Mouse (Mus musculus) lung, postnatal 4 days (tissue): ENCODE data around the gene Exoc8.
A peak's percentile ranks its signal among the peaks of the same experiment; 100 is the strongest.

Experiments
- DNase-seq, 2 experiments: peaks; one replicate each; pipeline ENCODE4 v3.0.0; 2021

Gene Exoc8

DNA sequence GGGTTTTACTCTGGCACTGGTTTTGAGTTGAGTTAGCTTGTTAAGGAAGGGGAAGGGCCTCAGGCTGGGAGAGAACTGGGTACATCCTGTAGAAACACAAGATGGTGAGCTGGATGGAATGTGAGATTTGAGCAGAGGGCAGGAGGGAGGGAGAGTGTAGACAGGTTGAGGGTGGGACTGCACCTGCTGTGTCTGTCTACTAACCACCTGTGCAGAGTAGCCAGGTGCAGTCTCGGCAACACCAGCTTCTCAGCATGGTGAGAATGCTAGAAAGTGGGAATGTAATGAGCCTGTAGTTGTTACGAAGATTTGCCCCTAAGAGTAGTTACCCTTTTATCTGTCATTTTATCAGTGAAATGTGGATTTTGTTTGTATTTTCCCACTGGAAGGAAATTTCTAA is 8.0 kb upstream of the Exoc8 start:
- DNase-seq, result no peak

GRCm38 (mm10) chr8:124903198-124903597 is 5.7 kb upstream of the Exoc8 start:
- no peak for DNase-seq

- DNase-seq, result no peak
Measured at GRCm38 (mm10) chr8:124898251-124898905, 873 bp upstream of the Exoc8 start.

DNA sequence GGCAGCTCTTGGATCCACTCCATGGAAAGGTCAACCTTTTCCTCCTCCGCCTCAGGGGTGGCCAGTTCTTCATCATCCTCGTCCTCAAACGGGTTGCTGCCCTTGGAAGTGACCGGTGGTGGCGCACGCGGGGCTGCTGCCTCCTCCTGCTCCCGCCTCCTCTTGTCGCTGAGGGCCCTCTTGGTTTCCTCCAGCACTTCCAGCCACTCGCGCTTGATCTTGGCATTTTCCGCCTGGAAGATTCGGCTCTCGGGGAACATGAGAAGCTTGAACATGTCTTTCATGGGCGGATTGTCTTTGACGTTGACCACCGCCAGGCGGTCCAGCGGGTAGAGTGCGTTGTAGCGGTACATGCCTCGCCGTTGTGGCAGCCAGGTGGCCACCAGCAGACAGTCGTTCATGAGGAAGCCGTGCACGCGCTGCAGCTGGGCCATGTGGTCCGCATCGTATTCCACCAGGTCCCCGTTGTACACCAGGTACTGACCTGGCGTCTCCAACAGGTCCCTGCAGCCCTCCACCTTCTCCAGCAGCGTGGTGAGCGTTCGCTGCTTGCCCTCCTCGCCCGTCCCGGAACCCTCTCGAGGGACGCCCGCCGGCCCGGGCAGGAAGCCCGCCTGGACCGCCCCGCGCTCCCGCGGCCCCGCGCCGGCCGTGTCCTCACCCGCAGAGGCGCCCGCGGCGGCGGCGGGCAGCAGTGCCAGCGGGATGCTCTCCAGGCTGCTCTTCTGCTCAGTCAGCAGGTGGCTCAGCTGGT is 696 bp downstream of the Exoc8 start:
- DNase-seq, result peak; percentile 89 to 92

DNA sequence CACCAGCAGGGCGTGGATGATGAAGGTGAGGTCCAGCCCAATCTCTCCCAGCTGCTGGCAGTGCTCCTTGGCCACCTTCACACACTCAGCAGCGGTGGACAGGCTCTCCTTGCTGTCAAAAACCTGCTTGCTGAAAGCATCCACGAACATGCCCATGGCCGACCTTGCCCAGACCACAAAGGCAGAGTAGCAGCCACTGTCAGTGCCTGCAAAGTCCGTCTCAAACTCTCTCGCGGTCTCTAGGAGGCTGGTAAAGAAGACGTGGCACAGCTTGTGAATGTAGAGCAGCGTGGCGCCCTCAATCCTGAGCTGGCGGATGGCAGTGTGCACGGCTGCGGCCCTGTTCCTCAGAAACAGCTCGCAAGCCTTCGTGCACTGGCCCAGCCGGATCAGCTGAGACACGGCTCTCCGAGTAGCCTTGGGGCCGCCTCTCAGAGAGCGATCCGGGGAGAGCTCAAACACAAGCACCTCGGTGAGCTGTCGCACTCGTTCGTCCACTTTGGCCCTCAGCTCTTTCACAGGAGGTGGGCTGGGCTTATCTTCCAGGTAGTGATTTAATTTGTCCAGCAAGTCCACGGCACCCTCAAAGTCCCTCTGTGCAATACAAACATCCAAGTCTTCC is 1.4 kb downstream of the Exoc8 start:
- no peak for DNase-seq

DNA sequence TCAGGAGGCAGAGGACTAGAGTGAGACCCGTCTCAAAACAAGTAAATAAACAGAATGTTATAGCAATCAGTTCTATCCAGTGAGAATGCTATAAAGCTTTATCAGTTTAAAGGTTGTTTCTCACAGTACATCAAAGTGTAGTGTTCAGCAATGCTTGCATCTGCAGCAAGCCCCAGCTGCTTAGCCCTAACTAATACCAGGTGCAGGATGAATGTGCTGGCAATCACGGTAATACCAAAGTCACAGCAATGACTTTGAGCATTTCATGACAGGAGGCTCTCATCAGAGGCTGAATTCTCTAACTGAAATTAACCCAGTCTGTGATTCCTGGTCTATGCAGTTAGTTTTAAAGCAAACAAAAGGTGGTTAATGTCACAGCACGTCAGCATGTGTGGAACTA is 4.9 kb downstream of the Exoc8 start:
- no peak for DNase-seq

DNA sequence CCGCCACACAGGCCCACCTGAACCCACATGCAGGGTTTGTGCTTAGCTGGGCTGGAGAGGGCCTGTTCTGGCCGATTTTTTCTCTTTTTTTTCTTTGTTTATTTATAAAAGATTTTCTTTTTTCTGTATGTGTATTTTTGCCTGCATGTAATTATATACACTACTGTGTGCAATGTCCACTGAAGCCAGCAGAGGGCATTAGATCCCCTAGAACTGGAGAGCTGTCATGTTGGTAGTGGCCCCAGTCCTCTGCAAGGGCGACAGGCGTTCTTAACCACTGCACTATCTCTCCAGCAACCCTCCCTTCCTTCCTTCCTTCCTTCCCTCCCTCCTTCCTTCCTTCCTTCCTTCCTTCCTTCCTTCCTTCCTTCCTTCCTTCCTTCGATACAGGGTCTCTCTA is 9.1 kb downstream of the Exoc8 start:
- DNase-seq, result no peak

DNA sequence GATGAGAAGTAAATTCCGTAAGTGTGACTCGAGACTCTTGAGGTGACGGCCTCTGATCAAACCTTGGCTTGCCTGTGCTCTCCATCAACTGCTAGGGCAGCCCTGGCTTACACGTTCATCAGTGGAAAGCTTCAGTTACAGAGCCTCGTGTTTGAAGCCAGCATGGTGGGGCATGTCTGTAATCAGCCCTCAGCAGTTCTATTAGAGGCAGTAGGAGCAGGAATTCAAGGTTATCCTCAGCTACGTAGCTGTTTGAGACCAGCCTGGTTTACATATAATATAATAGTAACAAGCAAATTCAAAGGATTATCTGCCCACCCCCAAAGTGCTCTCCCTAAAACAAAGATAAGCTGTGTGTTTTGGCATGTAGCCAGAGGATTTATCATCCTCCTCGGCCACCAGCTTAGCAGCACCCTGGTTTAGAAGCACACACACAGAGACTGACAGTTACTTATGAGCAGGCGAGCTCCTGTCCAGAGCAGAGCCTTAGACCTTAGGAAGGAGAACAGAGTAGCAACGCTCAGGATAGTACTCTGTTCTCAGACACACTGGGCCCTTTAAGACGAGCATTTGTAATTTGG is 18.5 kb downstream of the Exoc8 start:
- DNase-seq, result no peak

GRCm38 (mm10) chr8:124878141-124878540 is 19.4 kb downstream of the Exoc8 start:
- no peak for DNase-seq

DNA sequence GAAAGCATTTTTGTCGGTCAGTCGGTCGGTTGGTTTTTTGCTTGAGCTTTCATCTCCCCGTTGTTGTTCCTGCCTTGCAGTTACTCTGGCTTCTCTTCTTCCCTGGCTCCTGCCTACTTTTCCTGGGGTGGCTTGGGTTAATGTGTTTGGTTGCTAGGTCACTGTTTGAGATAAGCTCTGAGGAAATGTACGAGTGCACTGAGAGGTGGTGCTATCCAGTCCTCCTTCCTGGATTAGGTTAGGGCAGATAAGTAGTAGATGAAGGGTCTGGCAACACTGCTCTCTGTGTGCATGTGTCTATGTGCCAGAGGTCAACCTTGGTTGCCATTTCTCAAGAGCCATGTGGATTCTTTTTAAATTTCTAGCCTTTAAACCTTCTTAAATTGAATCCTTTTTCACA is 24.8 kb downstream of the Exoc8 start:
- DNase-seq, result no peak

DNA sequence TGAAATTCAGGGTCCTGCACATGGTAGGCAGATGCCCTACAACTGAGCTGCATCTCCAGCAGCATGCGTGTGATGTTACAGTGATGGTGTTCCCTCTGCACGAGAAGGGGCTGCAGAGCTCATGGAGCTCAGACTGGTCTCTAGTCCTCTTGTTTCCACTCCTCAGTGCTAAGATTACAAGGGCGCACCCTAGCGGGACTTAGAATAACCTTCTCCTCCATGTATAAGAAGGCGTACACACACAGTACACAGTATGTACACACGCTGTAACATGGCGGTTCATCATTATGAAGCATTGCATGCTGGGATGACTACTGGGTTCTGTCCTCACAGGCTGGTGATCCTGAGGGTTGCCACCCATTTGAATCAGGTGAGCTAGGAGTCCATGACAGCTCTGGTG is 25.4 kb downstream of the Exoc8 start:
- DNase-seq, result no peak

DNA sequence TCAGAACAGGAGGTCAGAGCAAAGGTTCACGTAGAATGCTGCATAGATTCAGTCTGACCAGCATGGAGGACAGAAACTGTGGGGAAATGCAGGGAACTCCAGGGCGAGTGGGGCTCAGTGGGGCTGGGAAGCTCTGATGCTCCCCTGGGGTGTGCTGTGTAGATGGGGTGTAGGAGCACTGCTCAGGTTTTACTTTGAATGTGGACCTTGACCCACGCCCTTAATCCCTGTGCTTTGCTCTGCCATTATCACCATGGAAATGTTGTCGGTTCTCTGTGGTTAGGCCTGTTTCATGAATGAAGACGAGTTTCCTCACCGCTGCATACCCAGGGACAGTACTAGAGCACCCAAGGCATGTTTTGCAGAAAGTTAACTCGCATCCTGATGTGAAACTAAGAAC is 26.0 kb downstream of the Exoc8 start:
- DNase-seq, result no peak

- DNase-seq, result no peak
Measured at GRCm38 (mm10) chr8:124869708-124870107, 27.8 kb downstream of the Exoc8 start.

GRCm38 (mm10) chr8:124867126-124867525 is 30.4 kb downstream of the Exoc8 start:
- DNase-seq, result peak in 1 of 2 experiments; percentile 19

GRCm38 (mm10) chr8:124866669-124867068 is 30.8 kb downstream of the Exoc8 start:
- DNase-seq, result no peak

DNA sequence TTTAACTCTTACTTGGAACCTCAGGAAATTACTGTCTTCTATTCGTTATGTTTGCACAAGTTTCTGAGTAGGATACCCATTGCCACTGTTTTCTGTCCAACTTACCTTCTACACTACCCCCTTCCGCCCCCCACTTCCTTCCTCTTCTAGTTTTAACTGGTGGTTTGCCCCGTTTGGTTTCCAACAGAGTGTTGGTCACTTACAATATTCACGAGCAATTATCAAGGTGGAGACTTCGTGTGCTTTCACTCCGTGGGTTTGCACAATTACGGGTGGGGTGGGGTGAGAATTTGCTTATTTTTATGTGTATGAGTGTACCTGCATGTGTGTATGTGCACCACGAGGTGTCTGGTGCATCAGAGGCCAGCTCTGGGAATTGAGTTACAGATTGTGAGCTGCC is 33.8 kb downstream of the Exoc8 start:
- no peak for DNase-seq

DNA sequence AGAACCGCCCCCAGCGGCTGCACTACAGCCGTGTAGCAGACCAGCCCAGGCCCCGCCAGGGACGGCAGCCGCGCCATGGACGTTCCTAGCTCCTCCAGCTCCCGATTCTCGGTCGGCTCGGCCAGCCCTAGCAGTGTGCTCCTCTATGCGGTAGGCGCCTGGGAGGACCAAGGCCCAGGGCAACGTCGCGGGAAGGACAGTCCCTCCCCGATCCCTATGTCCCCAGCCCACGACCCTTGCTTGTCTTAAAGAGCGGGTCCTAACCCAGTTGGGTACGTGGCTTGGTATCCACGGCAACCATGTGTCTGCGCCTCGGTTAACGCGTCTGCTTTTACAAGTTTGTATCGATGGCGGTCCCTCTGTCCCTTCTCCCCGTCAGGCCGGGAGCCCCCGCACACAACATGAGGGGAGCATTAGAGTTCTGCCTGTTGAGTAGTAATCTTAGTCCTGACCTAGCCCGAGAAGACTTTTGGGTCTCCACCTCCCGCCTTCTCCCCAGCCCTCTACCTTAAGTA is 34.3 kb downstream of the Exoc8 start:
- no peak for DNase-seq

DNA sequence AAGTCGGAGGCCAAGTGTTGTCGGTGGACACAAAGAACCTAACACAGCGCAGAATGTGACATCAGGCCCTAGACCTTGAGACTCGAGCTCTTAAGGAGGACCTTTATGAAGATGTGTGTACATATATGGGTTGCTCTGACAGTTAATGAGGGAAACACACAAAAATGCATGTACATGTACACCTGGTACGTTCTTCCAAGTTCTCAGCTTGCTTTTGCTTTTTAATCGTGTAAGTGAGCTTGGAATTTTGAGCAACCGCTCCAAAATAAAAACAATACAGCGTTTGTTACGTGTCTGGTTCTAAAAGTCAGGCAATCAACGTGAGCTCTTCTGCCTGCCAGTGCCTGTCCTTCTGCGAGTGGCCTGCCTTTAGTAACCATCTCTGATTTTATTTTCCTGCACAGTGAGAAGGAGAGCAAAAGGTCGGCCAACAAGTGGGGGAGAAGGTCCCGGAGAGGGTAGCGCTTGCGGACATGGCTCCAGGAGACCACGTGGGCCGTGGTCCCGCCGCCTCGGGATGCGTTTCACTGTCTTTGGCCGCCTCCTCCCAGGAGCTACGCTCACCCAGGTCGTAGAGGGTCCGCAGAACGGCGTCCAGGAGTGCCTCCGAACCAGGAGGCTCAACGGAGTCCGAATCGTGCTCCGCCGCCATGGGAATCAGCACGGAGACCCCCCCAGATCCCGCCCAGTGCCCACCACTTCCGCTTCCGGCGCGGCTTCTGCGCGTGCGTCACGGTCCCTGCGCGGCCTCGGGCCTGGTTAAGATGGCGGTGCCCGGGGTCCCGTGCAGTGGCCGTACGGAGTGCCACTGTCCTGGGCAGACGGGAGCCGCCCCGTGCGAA is 35.0 kb downstream of the Exoc8 start, which contains the start of the genes Gnpat and 2810004N23Rik:
Gnpat (plus strand) TSS at position 713 of the 842 bp plus-strand sequence.
2810004N23Rik (minus strand) TSS at position 800 of the 842 bp plus-strand sequence.
- DNase-seq, result peak; percentile 95 to 96

- DNase-seq, result no peak
Measured at GRCm38 (mm10) chr8:124860188-124860587, 37.3 kb downstream of the Exoc8 start.

DNA sequence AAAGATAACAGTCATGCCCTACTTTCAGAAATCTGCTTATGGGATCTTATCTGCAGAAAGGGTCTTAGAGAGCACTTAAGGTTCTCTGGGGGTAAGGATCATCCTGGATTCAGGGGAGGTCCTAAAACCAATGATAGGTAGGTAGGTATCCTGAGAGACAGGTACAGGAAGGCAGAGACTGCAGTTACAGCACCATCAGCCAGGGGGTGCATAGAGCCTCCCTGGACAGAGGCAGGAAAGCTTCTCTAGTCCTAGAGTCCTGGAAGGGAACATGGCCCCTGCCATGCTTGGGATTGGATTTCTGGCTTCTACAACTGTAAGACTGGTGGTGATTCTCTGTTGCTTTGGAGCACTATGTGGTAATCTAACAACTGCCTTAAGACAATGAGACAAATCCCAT is 38.0 kb downstream of the Exoc8 start:
- peak in 1 of 2 experiments; percentile 37 for DNase-seq

DNA sequence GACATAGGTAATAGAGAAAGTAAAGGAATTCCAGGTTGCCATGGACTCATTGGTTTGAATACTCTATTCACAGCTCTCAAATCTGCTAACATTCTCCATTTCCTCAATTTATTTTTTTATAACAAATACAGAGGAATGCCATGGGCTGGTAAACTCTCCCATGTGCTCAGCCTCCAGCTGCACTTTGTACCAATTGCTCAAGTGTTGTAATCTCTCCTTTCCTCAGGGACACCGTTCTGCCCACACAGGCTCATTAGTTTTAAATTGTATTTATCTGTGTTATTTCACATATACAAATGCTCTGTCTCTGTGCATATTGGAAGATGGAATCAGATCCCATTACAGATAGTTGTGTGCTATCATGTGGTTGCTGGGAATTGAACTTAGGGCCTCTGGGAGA is 44.0 kb downstream of the Exoc8 start:
- DNase-seq, result no peak

DNA sequence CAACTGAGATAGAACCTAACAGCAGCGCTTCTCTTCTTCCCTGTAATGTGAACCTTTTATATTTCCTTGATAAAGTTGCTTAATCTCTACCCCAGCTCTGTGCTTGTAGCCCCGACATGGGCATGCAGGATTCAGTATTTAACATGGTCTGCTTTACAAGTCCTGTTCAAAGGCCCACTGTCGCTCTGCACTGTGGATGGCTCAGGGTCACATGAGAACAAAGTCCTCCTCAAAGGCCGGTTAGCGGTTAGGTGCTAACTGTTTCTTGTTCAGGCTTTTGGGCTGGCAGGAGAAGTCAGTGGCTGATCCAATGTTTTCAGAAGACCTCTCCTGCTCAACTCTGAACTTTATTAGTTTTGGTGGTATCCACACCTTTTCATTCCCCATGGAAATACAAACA is 51.9 kb downstream of the Exoc8 start:
- DNase-seq, result no peak
